Mouse (Mus musculus): ENCODE measurements around the gene Psmd14.

Psmd14 gene

GRCm38 (mm10) chr2:61811507-61812421, 100.3 kb downstream of the Psmd14 start:
- no peak for DNase-seq (ENCODE audit: low spot score in 2 of 2)

DNA sequence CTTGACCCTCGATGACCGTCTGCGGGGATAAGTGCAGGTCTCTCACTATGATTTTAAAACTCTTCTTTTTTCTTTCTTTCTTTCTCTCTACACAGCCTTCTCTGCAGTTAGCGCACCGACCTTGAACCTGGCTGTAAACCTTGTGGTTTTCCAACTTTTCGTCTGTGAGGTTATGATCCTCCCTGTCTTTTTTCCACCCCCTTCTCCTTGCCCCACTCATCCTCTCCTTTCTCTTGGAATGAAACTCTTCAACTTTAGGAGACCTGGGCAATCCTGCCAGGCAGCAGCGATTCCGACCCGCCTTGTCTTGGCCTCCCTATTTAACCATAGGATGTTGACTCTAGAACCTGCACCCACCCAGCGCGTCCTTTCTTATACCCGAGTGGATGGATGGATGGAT, 101.0 kb downstream of the Psmd14 start:
- DNase-seq (ENCODE audit: low spot score in 2 of 2), result no peak

- no peak for DNase-seq (ENCODE audit: low spot score in 2 of 2)
These were observed 101.6 kb downstream of the Psmd14 start for GRCm38 (mm10) chr2:61813106-61813505.

GRCm38 (mm10) chr2:61813521-61813920, 102.0 kb downstream of the Psmd14 start:
- no peak for DNase-seq (ENCODE audit: low spot score in 2 of 2)

- DNase-seq (ENCODE audit: low spot score in 2 of 2), result no peak
These were observed 103.3 kb downstream of the Psmd14 start for GRCm38 (mm10) chr2:61814548-61815473.

GRCm38 (mm10) chr2:61815583-61816313, 104.3 kb downstream of the Psmd14 start:
- no peak for DNase-seq (ENCODE audit: low spot score in 2 of 2)

DNA sequence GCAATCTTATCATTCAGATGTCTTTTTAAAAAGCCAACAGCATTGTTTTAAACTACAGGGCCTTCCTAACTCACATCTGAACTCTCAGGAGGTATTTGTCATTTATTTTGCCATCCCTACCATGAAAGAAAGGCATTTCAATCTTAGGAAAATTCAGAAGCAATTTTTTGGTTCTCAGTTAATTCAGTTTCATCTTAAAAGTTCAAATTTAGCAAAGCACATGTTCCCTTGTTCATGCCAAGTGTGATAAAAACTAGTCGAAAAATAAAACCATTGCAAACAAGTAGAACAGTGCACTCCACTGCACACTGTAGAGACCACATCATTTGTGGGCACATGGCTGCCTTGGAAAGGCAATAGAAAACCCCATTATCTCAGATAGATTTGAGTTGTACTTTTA, 106.7 kb downstream of the Psmd14 start:
- no peak for DNase-seq (ENCODE audit: low spot score in 2 of 2)

DNA sequence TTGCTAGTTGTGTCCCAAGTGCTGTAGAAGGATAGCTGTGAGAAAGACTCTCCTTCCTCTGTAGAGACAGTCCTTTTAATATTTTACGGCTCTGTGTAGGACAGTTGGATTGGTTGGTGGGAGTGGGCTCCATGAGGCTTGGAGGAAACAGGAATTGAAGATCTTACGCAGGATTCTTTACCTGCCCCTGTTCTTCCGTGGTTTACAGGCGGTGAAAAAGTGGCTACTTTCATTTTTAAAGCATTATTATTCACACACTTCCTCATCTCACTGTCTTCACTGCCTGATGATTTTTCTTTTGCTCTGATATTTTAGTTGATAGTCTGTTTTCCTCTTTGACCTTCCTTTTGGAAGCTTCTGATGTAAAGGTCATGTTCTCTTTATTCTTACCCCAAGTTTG, 108.7 kb downstream of the Psmd14 start:
- no peak for DNase-seq (ENCODE audit: low spot score in 2 of 2)

- no peak for DNase-seq (ENCODE audit: low spot score in 2 of 2)
These were observed 112.1 kb downstream of the Psmd14 start for GRCm38 (mm10) chr2:61823426-61824140.

DNA sequence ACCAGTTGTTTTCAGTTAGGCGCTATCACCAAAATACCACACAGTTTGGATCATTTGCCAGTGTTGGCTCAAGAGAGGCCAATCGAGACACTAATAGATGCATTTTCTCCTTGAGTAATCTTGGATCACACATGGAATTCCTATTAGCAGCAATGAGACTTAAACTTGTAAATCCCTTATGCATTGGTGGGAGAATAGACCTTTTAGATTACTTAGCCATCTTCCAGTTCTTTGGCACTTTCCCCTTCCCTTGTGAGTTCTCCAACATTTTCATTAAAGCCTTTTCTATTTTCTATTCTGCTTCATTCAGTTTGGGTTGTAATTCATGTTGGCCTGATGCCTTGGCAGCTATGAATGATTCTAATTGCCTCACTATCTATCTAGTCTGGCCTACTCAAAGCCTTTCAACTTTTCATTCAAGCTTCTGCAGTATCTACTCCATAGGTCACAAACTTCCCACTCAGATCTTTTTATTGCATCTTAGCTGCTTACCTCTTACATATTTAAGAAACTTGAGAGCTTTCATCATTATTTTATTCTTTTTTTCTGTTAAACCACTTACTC, 125.8 kb downstream of the Psmd14 start:
- DNase-seq (ENCODE audit: low spot score in 2 of 2), result no peak

All from spleen, postnatal 36 days (tissue).